Mouse (Mus musculus): Measurements from ENCODE around the gene Plekha7.
A peak's percentile ranks its signal among the peaks of the same experiment; 100 is the strongest.
"Not testable (repeated sequence)": the region's sequence is repeated elsewhere in the genome, so short reads cannot be mapped to it uniquely, and the experiment has no call there.

Plekha7 gene

DNA sequence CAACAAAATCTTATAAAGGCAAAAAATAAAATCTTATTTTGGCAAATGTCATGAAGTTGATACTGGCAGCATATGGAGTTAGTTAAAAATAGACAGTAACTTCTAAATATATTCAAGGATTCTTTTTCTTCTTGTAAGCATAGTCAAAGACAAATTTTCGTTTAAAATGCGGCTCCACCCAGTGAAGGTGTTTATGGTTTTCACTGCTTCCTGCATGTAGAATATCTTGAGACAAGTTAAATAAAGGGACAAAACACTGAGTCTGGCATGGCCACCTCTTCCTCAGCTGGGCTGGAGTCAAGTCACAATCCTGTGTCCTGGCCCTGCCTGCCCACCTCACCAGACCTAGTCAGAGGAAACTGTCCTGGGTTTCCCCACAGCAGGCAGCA is 184.6 kb downstream of the Plekha7 start:
- DNase-seq = no peak

DNA sequence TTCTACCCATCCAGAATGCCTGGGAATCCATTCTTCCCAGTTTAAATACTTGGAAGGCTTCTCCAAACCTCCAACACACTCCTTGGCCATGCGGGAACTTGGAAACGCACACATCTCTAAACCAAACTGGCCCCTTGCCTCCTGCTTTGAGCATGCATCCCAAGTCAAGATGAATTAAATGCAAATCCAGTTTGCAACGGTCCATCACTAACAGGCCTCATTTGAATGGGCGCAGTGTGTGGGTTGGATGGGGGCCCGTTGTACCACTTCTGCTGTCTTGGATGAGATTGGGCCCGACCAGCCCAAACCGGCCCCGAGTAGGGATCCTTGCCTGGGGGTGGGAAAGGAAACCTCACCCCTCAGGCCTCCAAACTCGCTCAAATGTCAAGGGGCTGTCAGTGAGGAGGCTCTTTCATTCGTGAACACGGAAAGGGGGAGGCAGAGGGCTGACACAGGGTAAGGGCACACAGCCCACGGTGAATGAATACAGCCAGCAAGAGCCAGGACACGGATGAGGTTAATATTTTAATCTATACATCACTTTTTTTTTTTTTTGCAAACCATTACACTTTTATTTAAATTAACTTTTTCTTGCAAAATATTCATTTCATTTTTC is 185.1 kb downstream of the Plekha7 start:
- DNase-seq = no peak

DNA sequence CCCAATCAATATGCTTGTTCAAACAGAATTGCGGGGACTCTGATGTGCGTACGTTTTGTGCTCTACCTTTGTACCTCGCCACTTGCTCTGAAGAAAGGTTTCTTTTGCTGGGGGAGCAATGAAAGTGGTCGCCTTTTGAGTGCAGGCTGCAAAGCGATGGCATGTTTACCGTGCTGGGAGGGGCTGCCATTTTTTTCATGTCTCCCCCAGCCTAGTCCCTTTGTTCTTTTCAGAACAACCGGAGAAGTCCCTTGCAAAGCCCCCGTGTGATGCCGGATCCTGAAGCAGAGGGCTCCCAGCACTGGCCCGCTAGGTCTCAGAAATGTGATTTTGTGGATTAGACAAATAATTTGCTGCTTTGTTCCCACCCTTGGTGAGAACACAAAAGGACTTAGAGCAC is 187.0 kb downstream of the Plekha7 start:
- no peak for DNase-seq

DNA sequence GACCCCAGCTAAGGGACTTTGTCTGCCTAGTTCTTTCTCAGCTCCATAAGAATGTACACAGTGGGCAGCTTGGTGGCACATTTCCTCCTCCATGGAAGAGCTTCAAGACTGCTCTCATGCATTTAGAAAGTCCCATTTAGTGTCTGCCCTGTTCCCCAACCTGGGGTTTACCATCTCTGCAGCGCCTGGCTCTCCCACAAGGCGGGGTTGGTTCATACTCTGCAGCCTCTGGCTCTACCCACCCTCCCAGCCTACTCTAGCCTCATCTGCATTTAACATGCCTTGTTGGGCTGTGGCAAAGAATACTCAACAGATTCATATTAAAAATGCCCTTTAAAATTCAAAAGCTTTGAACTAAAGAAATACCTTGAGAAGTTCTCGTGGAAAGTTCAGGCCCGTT is 187.4 kb downstream of the Plekha7 start:
- no peak for DNase-seq

DNA sequence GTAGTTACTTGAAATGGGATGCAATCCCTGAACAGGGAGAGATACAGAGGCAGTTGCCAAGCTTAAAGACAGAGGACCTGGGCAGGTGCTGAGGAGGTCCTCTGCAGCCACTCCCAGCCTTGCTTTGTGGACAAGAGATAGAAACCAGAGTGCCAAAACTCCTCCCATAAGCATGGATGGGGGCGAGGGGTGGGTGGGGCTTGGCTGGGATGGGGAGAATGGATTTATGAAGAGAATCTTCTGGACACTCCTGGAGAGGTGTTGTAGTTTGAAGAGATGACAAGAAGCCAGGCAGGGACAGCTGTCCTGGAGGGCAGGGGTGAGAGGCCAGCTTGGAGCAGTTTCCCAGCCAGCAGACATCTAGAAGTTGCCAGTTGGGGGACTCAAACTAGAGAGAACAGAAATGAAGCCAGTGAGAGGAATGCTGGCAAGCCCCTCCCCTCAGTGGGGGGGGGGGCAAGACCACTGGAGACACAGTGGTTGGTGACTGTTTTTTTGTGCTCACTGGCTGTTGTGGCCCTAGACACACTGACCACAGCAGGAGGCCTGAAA is 188.8 kb downstream of the Plekha7 start:
- DNase-seq = no peak

DNA sequence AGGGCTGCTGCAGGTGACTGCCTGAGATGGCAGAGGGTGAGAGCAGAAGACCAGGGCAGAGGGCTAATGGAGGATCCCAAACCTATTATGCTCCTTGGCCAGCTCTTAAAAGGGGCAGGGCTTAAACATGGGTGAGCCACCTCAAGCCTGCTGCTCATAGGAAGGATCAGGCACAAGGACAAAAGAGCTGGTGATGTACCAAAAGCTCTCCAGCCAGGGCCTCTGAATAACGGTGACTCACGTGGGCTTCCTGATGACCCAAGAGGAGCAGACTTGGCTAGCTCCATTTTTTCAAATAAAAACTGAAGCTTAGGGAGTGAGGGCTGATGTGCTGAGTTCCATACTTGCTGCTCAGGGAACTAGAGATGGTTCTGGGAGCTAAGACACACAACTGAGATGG is 192.2 kb downstream of the Plekha7 start:
- DNase-seq = no peak

DNA sequence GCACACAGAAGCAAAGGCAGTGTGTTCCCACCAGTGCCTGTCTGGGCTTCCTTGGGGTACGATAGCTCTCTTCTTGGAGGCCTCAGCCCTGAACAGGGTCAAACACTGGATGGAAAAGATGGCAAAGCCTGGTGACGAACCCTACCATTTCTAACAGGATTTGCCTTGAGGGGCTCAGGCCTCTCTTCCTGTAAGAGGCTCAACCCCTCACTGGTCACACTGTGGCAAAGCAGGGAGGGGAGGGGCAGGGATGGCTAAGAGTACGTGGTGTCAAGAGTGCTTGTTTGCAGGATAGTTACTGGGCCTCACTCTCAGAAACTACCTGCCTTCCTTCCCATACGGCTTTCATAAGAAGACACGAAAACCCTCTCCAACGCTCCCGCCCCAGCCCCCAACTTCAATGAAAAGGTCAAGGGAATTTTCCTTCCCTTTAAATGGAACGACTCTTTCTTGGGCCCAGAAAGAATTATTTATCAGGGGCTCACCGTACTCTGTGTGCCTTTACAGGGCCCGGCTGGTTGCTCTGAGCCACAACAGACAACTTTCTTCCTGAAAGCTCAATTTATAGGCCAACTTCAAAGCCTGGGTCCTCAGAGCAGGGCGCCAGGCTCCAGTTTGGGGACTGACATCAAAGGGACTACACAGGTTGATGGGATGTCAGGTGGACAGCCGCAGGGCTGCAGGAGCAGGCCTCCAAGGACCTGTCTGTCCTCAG is 192.8 kb downstream of the Plekha7 start:
- DNase-seq = no peak

DNA sequence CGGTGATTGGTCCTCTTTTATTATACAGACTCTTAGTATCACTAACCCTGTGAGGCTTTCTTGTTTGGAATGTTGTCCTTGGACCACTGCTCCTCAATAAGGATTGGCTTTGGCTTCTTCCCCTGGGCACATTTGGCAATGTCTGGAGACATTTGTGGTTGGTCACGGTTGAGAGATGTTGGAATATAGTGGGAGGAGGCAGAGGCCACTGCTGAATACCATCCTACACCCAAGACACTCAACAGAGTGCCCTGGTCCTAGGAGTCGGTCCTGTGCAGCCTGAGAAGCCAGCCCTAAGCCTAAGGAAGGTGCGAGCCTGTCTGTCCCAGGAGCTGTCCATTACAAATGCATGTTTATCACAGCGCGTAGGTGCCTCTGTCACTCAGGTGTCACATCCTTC is 196.6 kb downstream of the Plekha7 start:
- DNase-seq = no peak

DNA sequence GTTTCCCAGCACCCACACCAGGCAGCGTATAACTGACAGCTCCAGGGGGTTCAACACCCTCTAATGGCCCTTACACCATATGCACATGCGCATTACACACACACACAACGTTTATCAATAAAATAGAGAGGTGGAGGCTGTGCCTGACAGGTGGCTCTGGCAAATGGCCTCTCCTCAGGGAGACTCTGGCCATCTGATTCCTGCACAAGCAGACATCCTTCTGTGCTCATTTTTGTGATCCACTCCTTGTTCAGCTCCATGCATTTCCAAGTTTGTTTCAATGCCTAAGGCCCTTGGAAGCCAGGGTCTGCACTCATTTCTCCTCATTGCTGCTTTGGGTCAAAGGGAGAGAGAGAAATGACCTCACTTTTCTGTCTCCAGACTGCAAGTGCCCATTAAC is 197.5 kb downstream of the Plekha7 start:
- no peak for DNase-seq

DNA sequence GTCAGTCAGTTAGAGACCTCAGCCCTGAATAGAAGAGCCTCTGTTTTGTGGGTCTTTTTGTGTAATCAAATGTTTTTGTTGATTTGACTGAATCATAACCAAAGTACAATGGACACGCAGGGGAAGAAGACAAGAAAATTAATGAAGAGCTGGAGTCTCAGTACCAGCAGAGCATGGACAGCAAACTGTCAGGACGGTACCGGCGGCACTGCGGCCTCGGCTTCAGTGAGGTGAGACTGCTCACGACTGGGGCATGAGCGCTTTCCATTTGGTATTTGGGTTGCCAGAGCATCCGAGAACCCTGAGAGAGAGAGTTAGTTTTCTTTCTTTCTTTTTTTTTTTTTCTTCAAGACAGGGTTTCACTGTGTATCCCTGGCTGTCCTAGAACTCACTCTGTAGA is 205.1 kb downstream of the Plekha7 start:
- no peak for DNase-seq

DNA sequence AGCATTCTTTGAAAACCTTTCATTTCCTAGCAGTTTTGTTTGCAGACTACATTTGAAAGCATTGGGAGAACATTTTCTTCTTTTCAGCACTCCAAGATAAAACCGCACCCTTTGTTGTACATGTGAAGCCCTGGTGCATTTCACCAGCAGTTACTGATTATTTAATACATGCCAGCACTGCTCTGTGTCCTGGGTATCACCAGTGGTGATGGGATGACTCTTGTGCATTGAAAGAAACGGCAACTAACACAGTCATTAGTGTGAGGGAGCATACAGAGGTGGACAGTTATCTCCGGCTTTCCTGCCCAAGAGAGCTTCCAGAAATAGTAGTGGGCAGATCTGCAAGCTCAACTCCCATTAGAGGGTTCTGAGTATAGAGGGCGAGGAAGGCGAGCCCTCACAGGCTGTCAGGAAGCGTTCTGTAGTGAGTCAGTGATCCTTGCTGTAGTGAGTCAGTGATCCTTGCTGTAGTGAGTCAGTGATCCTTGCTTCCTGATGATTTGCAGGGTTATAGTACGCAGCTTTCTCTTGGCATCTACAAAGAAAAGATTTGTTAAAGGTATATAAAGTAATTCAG is 208.1 kb downstream of the Plekha7 start:
- DNase-seq = no peak

DNA sequence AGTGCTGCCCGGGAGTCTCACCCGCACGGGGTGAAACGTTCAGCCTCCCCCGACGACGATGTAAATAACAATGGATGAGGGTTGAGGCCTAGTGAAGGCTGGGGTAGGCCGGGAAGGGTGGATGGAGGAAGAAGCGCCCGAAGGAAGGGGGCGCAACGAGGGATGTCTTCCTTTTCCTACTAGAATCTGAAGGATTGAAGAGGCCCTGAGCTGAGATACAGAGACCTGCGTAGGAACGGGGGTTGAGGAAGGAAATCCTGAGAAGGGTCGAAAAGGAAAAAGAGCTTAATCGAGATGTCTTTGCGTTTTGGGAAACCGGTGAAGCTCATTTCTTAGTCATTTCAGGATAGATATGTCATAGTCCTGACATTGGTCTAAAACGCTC is 214.7 kb downstream of the Plekha7 start:
- DNase-seq = no peak

DNA sequence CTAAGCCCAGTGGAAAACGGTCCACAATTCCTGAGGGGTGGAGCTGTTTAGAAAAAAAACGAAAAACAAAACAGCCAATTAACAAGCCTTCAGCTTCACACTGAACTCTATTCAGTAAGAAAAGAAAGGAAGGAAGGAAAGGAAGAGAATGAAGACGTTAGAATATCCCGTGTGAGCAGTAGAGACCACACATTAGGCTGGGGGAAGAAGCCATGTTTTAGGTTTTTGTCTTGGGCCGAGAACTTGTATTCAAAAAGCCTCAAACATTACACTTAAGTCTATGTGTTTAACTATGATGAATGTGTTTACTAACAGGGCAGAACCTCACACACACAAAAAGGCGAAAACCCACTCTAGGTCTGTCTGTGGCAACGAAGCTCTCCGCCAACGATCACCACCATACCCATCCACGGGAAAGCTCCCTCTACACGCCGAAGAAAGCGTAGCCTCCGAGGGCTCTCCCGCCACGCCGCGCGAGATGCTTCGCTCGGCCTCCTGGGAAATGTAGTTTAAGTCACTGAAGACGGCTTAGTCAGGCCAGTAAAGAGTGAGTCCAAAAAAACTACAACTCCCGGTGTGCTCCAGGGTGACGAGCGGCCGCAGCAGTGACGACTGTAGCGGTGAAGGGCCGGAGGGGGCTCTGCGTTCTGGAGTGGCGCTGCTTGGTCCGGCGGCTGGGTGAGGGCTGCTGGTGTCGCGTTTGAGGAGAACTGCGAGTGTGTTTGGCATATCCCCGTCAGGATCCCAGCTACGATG is 215.3 kb downstream of the Plekha7 start:
- peak; percentile 94 for DNase-seq

DNA sequence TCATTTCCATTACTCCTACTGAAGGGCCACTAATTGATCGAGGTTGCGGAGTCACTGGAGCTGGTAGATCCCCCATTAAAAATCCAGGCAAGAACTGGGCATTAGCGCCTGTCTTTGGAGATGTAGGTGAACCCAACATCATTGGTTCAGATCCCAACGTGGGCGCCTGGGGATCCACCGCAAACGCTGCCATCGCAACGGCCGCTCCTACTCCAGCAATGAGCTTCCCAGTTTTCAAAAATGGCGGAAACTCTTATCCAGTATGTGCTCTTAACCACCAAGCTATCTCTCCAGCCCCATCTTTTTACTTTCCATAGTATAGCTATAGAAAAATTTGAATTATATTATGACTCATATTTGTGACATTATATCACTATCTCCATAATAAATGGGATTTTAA is 223.8 kb downstream of the Plekha7 start, which contains the start of gene Gm4353:
Gene Gm4353, minus strand, starts transcription at position 270 of the 400 bp plus-strand sequence.
- not testable (repeated sequence) for DNase-seq
